Comparison of ENCODE assay signal across 9 mouse cellular contexts in genomic region chr5:31328255-31328654, GRCm38 (mm10). TPM values are rescaled to one million over a fixed set of nuclear protein-coding genes. Genes with fewer than 3 reads are reported as not detected.
A peak's percentile ranks its signal among the peaks of the same experiment; 100 is the strongest.
DNase-seq lines count a peak whose midpoint lies in the region; ATAC-seq lines count a peak whose summit lies in the region.
"Had no signal": no experiment of that assay in that cellular context is flagged by ENCODE, and none has a peak within 500 bp of the region (broad histone marks: within the 10 kb centered on the region; RNA-seq: fewer than 3 reads in every experiment).

No protein-coding gene starts in this region.

- H3K9me3 ChIP-seq in midbrain, embryonic 14.5 days (ENCODE audit: control insufficient read depth, low read length), result no peaks in the 10 kb centered on the region
- no peaks in the 10 kb centered on the region for H3K9me3 ChIP-seq in midbrain, embryonic 13.5 days
- H3K9me3 ChIP-seq in embryonic facial prominence, embryonic 11.5 days (replicated peaks; ENCODE audit: control insufficient read depth, low read length), result no peaks in the 10 kb centered on the region

- no peak for ATAC-seq in midbrain, embryonic 14.5 days (ENCODE audit: low FRiP score, low TSS enrichment)
- no peak for ATAC-seq in midbrain, embryonic 13.5 days
- no peak; the same call in 1 of the 2 replicates for ATAC-seq in embryonic facial prominence, embryonic 11.5 days (replicated peaks; ENCODE audit: insufficient number of reproducible peaks, low FRiP score, low TSS enrichment, low read depth)
- ATAC-seq in megakaryocyte-erythroid progenitor cell, adult 5-6 weeks (replicated peaks; ENCODE audit: low FRiP score, low TSS enrichment, poor library complexity, severe bottlenecking), result no peak

- no peaks in the 10 kb centered on the region for H3K36me3 ChIP-seq in midbrain, embryonic 14.5 days (ENCODE audit: control insufficient read depth, insufficient read depth, low read length)
- no peaks in the 10 kb centered on the region for H3K36me3 ChIP-seq in midbrain, embryonic 13.5 days
- H3K36me3 ChIP-seq in embryonic facial prominence, embryonic 11.5 days (replicated peaks; ENCODE audit: control insufficient read depth, insufficient read depth, low read depth, low read length), result no peaks in the 10 kb centered on the region
- H3K36me3 ChIP-seq: heart, embryonic 13.5 days had no signal

- no peaks in the 10 kb centered on the region for H3K27me3 ChIP-seq in midbrain, embryonic 14.5 days (ENCODE audit: control insufficient read depth, insufficient read depth, low read length)
- H3K27me3 ChIP-seq in midbrain, embryonic 13.5 days, result 0 out of 2 replicates have a peak, but pooled peaks cover 4% of the 10 kb centered on the region
- H3K27me3 ChIP-seq in embryonic facial prominence, embryonic 11.5 days (ENCODE audit: control insufficient read depth, insufficient read depth, low read length), result no peaks in the 10 kb centered on the region

- no peak overlapping the region for H3K4me2 ChIP-seq in midbrain, embryonic 14.5 days (ENCODE audit: low read length)
- H3K4me2 ChIP-seq in midbrain, embryonic 13.5 days (replicated peaks), result no peak overlapping the region
- no peak overlapping the region for H3K4me2 ChIP-seq in embryonic facial prominence, embryonic 11.5 days (ENCODE audit: low read depth, low read length)
- H3K4me2 ChIP-seq: heart, embryonic 13.5 days had no signal

- no peaks in the 10 kb centered on the region for H3K4me1 ChIP-seq in midbrain, embryonic 14.5 days (ENCODE audit: control insufficient read depth, insufficient read depth, low read length)
- no peaks in the 10 kb centered on the region for H3K4me1 ChIP-seq in midbrain, embryonic 13.5 days (replicated peaks)
- H3K4me1 ChIP-seq in embryonic facial prominence, embryonic 11.5 days (ENCODE audit: control insufficient read depth, insufficient read depth, low read length), result no peaks in the 10 kb centered on the region

- no peak overlapping the region for H3K4me3 ChIP-seq in midbrain, embryonic 14.5 days (replicated peaks; ENCODE audit: low read depth, low read length)
- no peak overlapping the region for H3K4me3 ChIP-seq in midbrain, embryonic 13.5 days (replicated peaks)
- H3K4me3 ChIP-seq in embryonic facial prominence, embryonic 11.5 days (ENCODE audit: low read depth, low read length), result no peak overlapping the region
- H3K4me3 ChIP-seq: heart, embryonic 13.5 days had no signal

- no peak overlapping the region for H3K27ac ChIP-seq in midbrain, embryonic 14.5 days (replicated peaks; ENCODE audit: low read depth, low read length)
- no peak overlapping the region for H3K27ac ChIP-seq in midbrain, embryonic 13.5 days
- H3K27ac ChIP-seq in embryonic facial prominence, embryonic 11.5 days (replicated peaks; ENCODE audit: low read depth, low read length), result no peak overlapping the region
- H3K27ac ChIP-seq: heart, embryonic 13.5 days had no signal

- DNase-seq in midbrain, embryonic 14.5 days, result peak; percentile 85
- peak; percentile 79 for DNase-seq in adrenal gland, postnatal 10 days
- peak; percentile 81 for DNase-seq in embryonic facial prominence, embryonic 11.5 days (ENCODE audit: low spot score)
- DNase-seq in heart, postnatal 4 days, result peak; percentile 77
- DNase-seq in left cerebral cortex, postnatal 25 days (ENCODE audit: low spot score in 2 of 2), result peak; percentile 59 to 74
- peak; percentile 81 for DNase-seq in retina, postnatal 1 day

- WGBS in midbrain, embryonic 14.5 days, result 29% methylated on average over 7 of the region's 7 CpGs
- 31% methylated on average over 7 of the region's 7 CpGs for WGBS in midbrain, embryonic 13.5 days
- 36% methylated on average over 7 of the region's 7 CpGs for WGBS in embryonic facial prominence, embryonic 11.5 days

- H3K9ac ChIP-seq in midbrain, embryonic 14.5 days (replicated peaks; ENCODE audit: low read length), result no peak overlapping the region
- no peak overlapping the region for H3K9ac ChIP-seq in midbrain, embryonic 13.5 days (replicated peaks)
- H3K9ac ChIP-seq in embryonic facial prominence, embryonic 11.5 days (replicated peaks; ENCODE audit: low read length), result no peak overlapping the region
- H3K9ac ChIP-seq: heart, embryonic 13.5 days had no signal

- intact Hi-C loops in left cerebral cortex, postnatal 25 days (cut with DNase I), result no loop called here

RNA-seq across cellular contexts. Expression of gene Gckr, which starts 31.0 kb away (rescaled TPM):
- 0.16 and 0.53 TPM in 2 replicates for polyA plus RNA-seq in midbrain, embryonic 14.5 days (2014; fragmentation: Nextera tagmentation; extraction: Ambion mirVana)
- polyA plus RNA-seq in midbrain, embryonic 13.5 days (2015; fragmentation: Nextera tagmentation; extraction: Ambion mirVana), result 0.12 and 0.43 TPM in 2 replicates
- total RNA-seq in adrenal gland, postnatal 10 days (2021), result 10 to 100 TPM; 14.5 to 32.1 TPM
- 0.48 and 0.49 TPM in 2 replicates for polyA plus RNA-seq in embryonic facial prominence, embryonic 11.5 days (2014; fragmentation: Nextera tagmentation; extraction: Ambion mirVana)
- not detected for total RNA-seq in heart, postnatal 4 days (2021)
- total RNA-seq in left cerebral cortex, postnatal 25 days (2021), result not detected
- not detected in 2 replicates for total RNA-seq in megakaryocyte-erythroid progenitor cell, adult 5-6 weeks (2014; fragmentation: Nextera tagmentation)
- total RNA-seq in megakaryocyte-erythroid progenitor cell, adult 5-6 weeks (2017), result not detected in 2 replicates

RNA-seq across cellular contexts. Expression of gene Fndc4, which starts 32.4 kb away (rescaled TPM):
- polyA plus RNA-seq in midbrain, embryonic 14.5 days (2014; fragmentation: Nextera tagmentation; extraction: Ambion mirVana), result 86.9 and 128 TPM in 2 replicates
- polyA plus RNA-seq in midbrain, embryonic 13.5 days (2015; fragmentation: Nextera tagmentation; extraction: Ambion mirVana), result 63.2 and 74.5 TPM in 2 replicates
- total RNA-seq in adrenal gland, postnatal 10 days (2021), result 10 to 100 TPM in 1 of 2 experiments, 1 to 10 TPM in 1; 6.8 to 10.7 TPM
- polyA plus RNA-seq in embryonic facial prominence, embryonic 11.5 days (2014; fragmentation: Nextera tagmentation; extraction: Ambion mirVana), result 58.2 and 67.5 TPM in 2 replicates
- total RNA-seq in heart, postnatal 4 days (2021), result 1 to 10 TPM; 6.6 to 7.8 TPM
- total RNA-seq in left cerebral cortex, postnatal 25 days (2021), result 100 to 1,000 TPM; 134 to 158 TPM
- total RNA-seq in megakaryocyte-erythroid progenitor cell, adult 5-6 weeks (2014; fragmentation: Nextera tagmentation), result 0.31 TPM in 1 of 2 replicates, not detected in the other
- total RNA-seq in megakaryocyte-erythroid progenitor cell, adult 5-6 weeks (2017), result not detected in 2 replicates

RNA-seq across cellular contexts. Expression of gene Ift172, which starts 37.3 kb away (rescaled TPM):
- polyA plus RNA-seq in midbrain, embryonic 14.5 days (2014; fragmentation: Nextera tagmentation; extraction: Ambion mirVana), result 26.7 and 28.1 TPM in 2 replicates
- polyA plus RNA-seq in midbrain, embryonic 13.5 days (2015; fragmentation: Nextera tagmentation; extraction: Ambion mirVana), result 34.4 and 36.0 TPM in 2 replicates
- 10 to 100 TPM; 27.7 to 36.2 TPM for total RNA-seq in adrenal gland, postnatal 10 days (2021)
- polyA plus RNA-seq in embryonic facial prominence, embryonic 11.5 days (2014; fragmentation: Nextera tagmentation; extraction: Ambion mirVana), result 31.2 and 38.6 TPM in 2 replicates
- 10 to 100 TPM; 27.1 to 38.4 TPM for total RNA-seq in heart, postnatal 4 days (2021)
- total RNA-seq in left cerebral cortex, postnatal 25 days (2021), result 10 to 100 TPM; 78.8 to 91.5 TPM
- 26.2 and 32.8 TPM in 2 replicates for total RNA-seq in megakaryocyte-erythroid progenitor cell, adult 5-6 weeks (2014; fragmentation: Nextera tagmentation)
- total RNA-seq in megakaryocyte-erythroid progenitor cell, adult 5-6 weeks (2017), result 10.7 and 18.0 TPM in 2 replicates

Comparison
In these comparisons a context has a peak if more than half of its experiments do, and no peak if none do; other contexts are left out.
1. RNA of gene Gckr, which starts 31.0 kb away (total RNA-seq): 14.5 to 32.1 TPM in adrenal gland, postnatal 10 days; not detected in heart, postnatal 4 days, not detected in left cerebral cortex, postnatal 25 days and not detected in megakaryocyte-erythroid progenitor cell, adult 5-6 weeks; every median in the first group is over 10 times any median in the second.
2. RNA of gene Fndc4, which starts 32.4 kb away (total RNA-seq): 134 to 158 TPM in left cerebral cortex, postnatal 25 days; 6.8 to 10.7 TPM in adrenal gland, postnatal 10 days, 6.6 to 7.8 TPM in heart, postnatal 4 days and 0.31 TPM in megakaryocyte-erythroid progenitor cell, adult 5-6 weeks; every median in the first group is over 10 times any median in the second.
3. Peak in every context shown above with its lines, with median percentiles within 50 percentile points of each other: DNase-seq.